Mouse (Mus musculus): ENCODE measurements around the gene Ttc5. TPM values are rescaled to one million over a fixed set of nuclear protein-coding genes. Genes with fewer than 3 reads are reported as not detected.
"Not testable (repeated sequence)": the region's sequence is repeated elsewhere in the genome, so short reads cannot be mapped to it uniquely, and the experiment has no call there.

The Ttc5 gene
- total RNA-seq (2015; ENCODE audit: low replicate concordance) (1.2 and 7.7 TPM in 2 replicates), total RNA-seq (2017; ENCODE audit: low replicate concordance) (9.8 and 11.8 TPM in 2 replicates)

DNA sequence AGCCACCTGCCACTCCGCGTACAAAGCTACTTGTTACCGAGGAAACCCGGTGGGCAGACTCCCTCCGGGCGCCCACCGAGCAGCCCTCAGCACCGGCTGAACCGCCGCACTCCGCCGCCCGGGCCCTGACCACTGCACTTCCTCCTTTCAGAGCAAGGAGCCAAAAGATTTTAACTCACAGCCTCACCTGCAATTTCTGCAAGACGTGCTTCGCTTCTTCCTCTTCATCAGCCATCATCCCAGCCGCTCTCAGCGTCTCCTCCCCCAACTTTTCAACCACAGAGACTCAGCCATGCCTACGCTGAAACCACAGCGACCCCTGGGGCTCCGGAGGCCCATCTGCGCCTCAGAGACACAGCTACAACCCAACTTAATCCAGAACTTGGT is at the start of gene Ttc5:
Gene Ttc5, minus strand, starts transcription at position 269 of the 387 bp plus-strand sequence.
- ATAC-seq (replicated peaks; ENCODE audit: low FRiP score, poor library complexity, severe bottlenecking): peak; percentile 100

DNA sequence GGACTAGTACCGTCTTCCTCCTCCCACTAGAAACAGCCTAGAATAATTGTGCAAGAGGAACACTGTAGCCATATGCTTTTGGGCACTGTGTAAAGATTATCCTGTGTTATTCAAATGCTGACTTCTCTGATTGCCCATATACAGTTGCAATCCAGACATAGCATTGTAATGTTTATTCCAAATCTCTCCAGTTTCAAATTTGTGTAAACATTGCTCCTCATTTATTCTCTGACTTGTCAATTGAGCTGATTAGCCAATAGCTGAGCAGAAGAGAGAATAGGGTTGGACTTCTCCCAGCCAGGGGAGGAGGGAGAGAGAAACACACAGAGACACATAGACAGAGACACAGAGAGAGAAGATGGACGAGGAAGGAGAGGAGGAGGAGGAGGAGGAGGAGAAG is 49.1 kb upstream of the Ttc5 start:
- ATAC-seq (replicated peaks; ENCODE audit: low FRiP score, poor library complexity, severe bottlenecking): no peak

DNA sequence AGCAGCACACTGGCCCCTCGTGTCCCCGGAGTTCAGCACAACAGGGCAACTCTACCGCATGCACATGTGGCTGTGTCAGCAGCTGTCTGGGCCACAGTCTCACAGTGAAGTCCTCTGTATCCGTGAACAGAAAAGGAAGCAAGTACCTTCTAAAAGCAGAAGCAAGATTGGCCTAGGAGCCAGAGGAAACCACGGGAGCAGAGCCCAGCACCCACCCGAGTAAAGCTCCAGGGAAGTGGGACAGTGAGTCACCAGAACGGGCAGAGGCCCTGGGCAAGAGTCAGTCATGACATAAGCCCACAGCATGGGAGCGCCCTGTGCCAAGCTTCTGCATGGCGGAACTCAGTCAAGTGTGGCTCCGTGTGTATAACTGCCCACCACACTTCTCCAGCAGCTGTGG is 48.6 kb upstream of the Ttc5 start:
- ATAC-seq (replicated peaks; ENCODE audit: low FRiP score, poor library complexity, severe bottlenecking): 0 out of 2 replicates have a peak, but pooled peaks have one; percentile 22

DNA sequence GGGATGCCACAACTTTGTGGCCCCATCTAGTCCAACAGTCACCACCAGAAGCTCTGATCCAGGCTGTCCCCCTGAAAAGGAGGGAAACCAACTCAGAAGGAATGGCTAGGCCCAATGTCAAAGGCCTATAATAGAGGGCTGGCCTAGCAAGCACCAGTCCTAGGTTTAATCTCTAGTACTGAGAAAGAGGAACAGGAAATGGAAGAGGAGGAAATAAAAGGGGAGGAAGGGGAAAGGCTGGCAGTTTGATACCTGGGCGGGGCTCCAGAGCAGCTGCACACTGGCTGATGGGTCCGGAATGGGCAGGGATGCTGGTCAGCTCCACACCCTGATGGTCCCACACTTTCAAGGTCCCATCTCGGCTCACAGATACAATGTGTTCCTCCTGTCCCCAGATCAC is 44.6 kb upstream of the Ttc5 start:
- no peak for ATAC-seq (replicated peaks; ENCODE audit: low FRiP score, poor library complexity, severe bottlenecking)

DNA sequence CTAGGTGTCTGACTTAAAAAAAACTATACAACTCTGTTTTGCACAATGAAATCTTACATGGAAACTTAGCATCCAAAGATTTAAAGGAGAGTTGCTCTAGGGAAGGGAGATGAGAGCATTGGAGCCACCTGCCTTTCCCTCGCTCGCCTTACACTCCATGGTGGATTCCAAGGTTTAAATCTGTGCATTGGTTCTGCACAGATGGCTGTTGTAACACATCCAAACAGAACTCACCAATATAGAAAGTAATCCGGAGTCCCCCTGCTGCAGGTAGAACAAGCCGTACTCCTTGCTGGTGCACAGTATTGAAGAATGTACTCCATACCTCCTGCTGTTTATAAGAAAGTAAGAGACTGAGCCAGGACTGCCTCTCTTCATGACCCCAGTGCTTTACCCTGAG is 41.3 kb upstream of the Ttc5 start:
- no peak for ATAC-seq (replicated peaks; ENCODE audit: low FRiP score, poor library complexity, severe bottlenecking)

DNA sequence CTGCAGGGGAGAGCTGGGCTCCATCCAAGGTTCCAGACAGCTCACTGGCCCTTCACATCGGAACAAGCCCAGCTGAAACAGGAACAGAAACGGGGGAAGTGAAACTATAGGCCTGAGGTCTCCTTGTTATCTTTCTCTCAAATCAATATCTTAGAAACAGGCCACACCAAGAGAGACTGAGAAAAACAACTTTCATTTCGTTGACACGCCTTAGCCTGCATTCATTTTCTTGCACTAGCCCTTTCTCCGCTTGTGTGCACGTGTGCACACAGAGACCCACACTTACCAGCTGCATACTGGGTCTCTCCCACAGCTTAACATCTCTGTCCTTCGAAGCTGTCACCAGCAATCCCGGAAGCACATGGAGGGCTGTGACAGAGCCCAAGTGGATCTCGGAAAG is 38.9 kb upstream of the Ttc5 start:
- ATAC-seq (replicated peaks; ENCODE audit: low FRiP score, poor library complexity, severe bottlenecking): no peak

DNA sequence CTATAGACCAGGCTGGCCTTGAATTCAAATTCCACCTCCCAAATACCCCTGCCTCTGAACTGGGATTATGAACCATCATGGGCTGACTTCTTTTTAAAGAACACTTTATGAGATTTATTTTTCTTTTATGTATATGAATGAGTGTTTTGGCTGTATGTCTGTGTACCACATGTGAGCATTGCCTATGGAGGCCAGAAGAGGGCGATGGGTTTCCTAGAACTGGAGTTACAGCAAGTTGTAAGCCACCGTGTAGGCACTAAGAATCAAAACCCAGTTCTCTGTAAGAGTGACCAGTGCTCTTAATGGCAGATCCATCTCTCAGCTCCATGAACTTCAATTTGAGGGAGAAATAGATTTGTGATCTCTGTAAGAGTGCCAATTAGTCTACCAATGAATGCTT is 37.9 kb upstream of the Ttc5 start:
- no peak for ATAC-seq (replicated peaks; ENCODE audit: low FRiP score, poor library complexity, severe bottlenecking)

DNA sequence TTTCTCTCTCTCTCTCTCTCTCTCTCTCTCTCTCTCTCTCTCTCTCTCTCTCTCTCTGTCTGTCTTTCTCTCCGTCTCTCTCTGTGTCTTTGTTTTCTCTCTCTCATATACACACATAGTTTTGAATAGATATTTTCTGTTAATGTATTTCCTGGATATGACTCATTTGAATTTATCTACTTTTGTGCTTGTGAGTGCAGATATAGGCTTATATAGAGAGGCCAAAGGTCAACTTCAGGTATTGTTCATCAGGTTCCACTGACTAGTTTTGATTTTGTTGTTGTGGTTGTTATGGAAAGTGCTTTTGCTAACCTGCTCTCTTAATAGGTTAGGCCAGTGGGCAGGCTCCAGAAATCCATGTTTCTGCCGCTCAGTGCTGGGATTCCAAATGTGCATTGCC is 27.7 kb upstream of the Ttc5 start:
- ATAC-seq (replicated peaks; ENCODE audit: low FRiP score, poor library complexity, severe bottlenecking): no peak

DNA sequence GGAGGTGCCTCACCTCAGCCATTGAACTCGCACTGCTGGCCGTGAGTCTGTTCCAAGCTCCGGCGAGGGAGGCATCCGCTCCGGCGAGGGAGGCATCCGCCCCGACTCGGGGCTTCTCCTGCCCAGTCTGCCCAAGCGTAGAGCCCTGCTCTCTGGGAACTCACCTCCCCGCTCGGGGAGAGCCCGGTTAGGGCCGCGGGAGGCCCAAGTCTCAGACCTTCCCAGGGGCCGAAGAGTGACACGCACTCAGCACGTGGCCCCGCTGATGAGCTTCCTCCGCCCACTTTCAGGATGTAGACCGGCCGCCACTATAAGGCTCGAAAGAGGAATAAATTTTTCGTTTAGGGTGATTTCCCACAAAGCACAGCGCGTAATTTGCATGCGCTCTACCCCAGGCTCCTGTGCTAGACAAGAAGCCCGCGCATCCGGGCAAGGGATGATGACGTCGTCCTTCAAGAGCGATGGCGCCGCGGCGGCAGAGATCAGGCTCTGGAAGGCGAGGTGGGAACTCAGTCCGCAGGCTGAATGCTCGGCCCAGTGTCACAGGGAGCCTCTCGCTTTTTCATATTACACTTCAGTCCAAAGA is 22.3 kb upstream of the Ttc5 start, which contains the start of the genes Ccnb1ip1 and Parp2:
Gene Ccnb1ip1, minus strand, starts transcription at position 246 of the 586 bp plus-strand sequence.
Gene Parp2, plus strand, starts transcription at position 355 of the 586 bp plus-strand sequence.
- peak; percentile 94 for ATAC-seq (replicated peaks; ENCODE audit: low FRiP score, poor library complexity, severe bottlenecking)

DNA sequence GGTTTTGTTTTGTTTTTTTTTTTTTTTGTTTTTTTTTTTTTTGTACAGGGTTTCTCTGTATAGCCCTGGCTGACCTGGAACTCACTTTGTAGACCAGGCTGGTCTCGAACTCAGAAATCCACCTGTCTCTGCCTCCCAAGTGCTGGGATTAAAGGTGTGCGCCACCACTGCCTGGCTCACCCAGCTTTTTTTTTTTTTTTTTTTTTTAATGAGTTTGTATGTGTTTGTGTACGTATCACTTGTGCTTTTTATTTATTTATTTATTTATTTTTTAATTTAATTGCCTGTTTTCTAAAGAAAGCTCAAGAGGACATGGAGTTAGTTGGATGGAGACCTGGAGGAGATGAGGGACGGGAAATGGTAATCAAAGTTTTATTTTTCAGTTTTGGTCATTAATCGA is 21.1 kb upstream of the Ttc5 start:
- ATAC-seq (replicated peaks; ENCODE audit: low FRiP score, poor library complexity, severe bottlenecking): not testable (repeated sequence)

DNA sequence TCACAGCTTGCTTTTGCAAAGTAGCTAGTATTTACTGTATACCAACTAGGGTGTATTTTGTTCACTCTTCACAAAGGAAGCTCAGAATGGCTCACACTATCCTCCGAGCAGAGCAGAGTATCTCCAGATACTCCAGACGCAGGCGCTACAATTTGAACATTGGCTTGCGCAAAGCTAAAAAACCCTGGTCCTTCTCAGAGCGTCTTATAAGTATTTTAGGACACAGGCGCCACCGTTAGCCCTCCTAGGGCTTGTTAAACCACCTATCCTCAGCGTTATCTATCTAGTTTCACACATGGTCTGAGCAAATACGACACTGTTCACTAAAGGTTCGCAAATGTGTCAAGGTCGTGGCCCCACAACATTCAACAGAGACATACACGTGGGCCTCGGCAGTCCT is 19.4 kb upstream of the Ttc5 start:
- no peak for ATAC-seq (replicated peaks; ENCODE audit: low FRiP score, poor library complexity, severe bottlenecking)

DNA sequence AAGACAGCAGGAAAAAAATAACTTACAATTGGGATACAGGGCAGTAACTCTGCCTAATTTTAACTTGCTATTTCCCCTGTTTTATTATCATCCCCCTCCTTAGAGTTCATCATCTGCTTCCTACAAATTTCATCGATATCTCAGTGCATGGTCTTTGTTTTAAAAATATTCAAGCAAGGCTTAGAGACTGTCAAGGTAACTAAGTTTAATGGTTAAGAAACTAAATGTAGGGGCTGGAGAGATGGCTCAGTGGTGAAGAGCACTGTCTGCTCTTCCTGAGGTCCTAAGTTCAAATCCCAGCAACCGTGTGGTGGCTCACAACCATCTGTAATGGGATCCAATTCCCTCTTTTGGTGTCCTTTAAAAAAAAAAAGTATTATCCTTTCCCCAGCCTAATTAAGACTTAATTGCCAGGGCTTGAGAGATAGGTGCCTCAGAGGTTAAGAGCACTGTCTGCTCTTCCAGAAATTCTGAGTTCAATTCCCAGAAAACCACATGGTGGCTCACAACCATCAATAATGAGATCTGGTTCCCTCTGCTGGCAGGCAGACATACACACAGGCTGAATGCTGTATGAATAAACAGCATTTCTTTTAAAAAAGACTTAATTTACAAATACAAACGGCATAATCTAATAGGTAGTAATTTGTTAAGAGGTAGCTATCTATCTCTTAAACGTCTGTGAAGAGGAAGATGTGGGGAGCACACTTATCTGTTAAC is 17.7 kb upstream of the Ttc5 start:
- no peak for ATAC-seq (replicated peaks; ENCODE audit: low FRiP score, poor library complexity, severe bottlenecking)

DNA sequence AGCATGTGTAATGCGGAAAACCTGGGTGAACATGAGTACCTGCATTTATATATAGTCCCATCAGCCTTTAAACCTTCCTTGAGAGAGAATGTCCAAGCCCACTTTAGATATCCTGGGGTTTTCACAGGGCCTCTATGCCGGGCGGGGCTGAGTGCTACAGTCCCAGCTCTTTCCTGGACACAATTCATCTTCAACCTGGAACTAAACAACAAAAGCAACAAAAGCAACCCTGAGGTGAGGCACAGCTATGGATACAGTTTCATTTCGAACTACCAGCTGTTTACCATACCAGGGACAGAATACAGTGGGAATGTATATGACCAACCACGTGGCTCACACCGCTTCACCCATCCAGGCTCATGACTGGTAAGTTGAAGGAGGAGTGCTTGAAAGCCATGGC is 17.1 kb upstream of the Ttc5 start:
- ATAC-seq (replicated peaks; ENCODE audit: low FRiP score, poor library complexity, severe bottlenecking): no peak

DNA sequence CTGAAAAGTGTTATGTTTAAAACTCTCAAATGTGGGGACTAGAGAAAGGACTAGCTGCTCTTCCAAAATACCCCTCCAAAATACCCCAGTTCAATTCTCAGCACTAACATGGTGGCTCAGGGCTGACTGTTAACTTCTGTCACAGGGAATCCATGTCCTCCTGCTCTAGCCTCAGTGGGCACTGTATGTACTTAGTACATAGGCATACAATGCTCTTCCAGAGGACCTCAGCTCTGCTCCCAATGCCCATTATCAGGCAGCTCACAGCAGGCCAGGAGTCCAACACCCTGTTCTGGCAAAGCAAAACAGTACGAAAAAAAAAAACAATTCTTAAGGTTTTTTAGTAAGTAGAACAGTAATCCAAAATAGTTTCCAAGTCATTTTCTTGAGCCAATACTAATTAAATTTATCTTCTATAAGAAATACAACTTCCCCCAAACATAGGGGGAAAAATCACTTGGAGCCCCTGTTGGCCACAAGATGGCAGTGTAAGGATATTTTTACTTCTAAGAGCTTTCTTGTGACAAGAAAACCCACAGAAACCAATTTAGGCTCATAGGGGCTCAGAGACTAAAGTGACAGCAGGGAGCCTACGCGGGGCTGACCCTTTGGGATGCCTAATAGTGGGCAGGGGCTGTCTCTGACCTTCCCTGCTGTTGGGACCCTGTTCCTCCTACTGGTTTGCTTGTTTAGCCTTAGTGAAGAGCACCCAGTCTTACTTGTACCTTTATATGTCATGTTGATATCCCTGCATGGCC is 14.4 kb upstream of the Ttc5 start:
- ATAC-seq (replicated peaks; ENCODE audit: low FRiP score, poor library complexity, severe bottlenecking): peak; percentile 63; the same call in 1 of the 2 replicates

DNA sequence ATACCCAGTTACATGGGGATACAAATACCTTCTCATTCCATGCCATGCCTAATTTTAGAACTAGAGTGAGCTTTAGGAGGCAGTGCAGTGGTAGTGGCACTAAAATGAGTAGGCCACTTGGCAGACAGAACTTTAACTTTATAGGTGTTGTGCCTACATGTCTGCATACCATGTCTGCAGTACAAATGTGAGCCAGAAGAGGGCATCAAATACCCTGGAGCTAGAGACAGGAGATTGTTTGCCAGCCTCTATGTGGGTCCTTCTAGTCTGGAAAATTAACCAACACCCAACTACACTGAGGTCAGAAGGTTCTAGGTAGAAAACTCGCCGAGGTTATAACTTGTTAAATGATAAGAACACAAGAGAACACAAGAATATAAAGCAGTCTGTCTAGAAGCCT is 13.2 kb upstream of the Ttc5 start:
- ATAC-seq (replicated peaks; ENCODE audit: low FRiP score, poor library complexity, severe bottlenecking): peak; percentile 69

DNA sequence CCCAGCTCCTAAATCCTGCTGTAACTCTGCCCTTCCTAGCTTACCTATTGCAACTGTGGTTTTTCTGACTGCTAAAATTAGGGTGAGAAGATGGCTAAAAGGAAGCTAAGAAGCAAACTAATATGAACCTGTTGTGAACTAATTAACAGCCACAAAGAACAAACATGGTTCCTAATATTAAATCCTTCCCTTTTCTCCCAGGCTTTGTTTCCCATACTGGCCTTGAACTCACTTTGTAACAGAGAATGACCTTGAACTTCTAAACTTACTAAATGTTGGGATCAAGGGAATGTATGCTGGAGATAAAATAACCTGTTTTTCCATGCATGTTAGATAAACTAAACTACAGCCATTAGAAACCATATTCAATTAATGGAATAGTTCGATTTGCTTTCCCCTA is 11.1 kb upstream of the Ttc5 start:
- no peak for ATAC-seq (replicated peaks; ENCODE audit: low FRiP score, poor library complexity, severe bottlenecking)

DNA sequence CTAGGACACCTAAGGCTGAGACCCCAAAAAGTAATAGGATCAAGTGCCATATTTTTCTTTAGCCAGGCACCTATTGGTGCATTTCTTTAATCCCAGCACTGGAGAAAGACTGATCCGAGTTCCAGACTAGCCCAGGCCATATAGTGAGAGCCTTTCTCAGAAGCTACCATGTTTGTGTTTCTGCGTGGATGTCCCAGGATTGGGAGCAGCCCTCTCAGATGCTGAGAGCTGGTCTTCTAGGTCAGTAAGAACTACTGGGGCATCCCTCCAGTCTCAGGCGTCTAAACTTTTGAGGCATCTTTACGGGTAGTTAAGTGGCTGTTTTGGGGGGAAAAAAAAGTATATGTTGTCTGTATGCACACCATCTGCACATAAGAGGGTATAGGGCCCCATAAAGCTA is 10.6 kb upstream of the Ttc5 start:
- no peak for ATAC-seq (replicated peaks; ENCODE audit: low FRiP score, poor library complexity, severe bottlenecking)

DNA sequence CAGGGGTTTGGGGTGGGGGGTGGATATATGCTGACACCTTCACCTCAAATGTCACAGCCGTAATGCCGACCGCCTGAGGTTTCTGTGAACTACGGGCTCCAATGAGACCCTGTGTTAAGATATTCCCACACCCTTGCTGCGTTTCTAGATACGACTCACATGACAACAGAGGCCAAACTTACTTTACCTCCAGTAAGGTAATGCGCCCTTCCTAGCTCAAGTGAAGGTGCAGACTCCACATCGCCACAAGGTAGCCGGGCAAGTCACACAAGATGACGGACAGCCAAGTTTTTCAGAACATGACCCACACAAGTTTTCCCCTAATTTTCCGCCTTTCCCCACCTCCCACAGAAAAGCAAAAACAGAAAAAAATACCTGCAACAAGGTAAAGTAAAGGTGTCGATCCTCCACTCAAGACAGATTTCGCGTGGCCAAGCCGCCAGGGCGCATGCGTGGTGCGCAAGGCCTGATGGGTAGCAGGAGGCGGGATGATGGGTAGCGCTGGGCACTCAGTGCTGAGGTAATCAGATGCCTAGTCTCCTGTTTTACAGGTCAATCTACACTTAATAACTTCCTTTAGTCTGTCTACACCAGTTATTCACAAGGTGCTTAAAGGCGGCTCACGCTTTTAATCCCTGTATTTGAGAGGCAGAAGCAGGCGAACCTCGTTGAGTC is 10.1 kb upstream of the Ttc5 start:
- no peak for ATAC-seq (replicated peaks; ENCODE audit: low FRiP score, poor library complexity, severe bottlenecking)

DNA sequence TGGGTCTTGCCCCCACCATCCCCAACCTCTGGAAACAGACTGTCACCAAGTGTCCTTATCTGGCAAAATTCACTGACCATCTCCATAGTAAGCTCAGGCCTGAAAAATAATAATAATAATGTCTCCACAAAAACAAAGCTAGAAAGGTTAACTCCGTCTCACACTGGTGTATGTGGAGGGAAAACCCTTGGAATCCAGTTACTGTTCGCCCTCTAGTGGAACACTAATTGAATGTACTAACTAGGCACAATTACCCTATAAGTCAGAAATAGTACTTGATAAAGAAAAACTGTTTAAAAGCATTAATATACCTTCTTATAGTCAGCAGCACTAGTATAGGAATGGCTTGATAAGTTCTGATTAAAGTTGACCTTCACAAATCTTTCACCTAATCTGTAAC is 2.8 kb upstream of the Ttc5 start:
- no peak for ATAC-seq (replicated peaks; ENCODE audit: low FRiP score, poor library complexity, severe bottlenecking)

All from erythroblast, adult 5-6 weeks (primary cell).